Mouse (Mus musculus): ENCODE results near the gene Eif2s2.
"Not testable (repeated sequence)": the region's sequence is repeated elsewhere in the genome, so short reads cannot be mapped to it uniquely, and the experiment has no call there.

Gene Eif2s2

GRCm38 (mm10) chr2:154892201-154893044 lies at the start of gene Eif2s2:
Gene Eif2s2, minus strand, starts transcription at chr2:154892935.
- DNase-seq = peak; percentile 96 to 97

GRCm38 (mm10) chr2:154941952-154942351 lies 49.2 kb upstream of the Eif2s2 start:
- no peak for DNase-seq

- DNase-seq = no peak
Measured at GRCm38 (mm10) chr2:154937547-154938390, 45.0 kb upstream of the Eif2s2 start.

GRCm38 (mm10) chr2:154936536-154937155 lies 43.9 kb upstream of the Eif2s2 start:
- no peak for DNase-seq

GRCm38 (mm10) chr2:154936106-154936505 lies 43.4 kb upstream of the Eif2s2 start:
- no peak for DNase-seq

GRCm38 (mm10) chr2:154933884-154934283 lies 41.1 kb upstream of the Eif2s2 start:
- DNase-seq = no peak

GRCm38 (mm10) chr2:154928298-154928697 lies 35.6 kb upstream of the Eif2s2 start:
- DNase-seq = no peak

GRCm38 (mm10) chr2:154926843-154927242 lies 34.1 kb upstream of the Eif2s2 start:
- DNase-seq = no peak

GRCm38 (mm10) chr2:154925411-154926031 lies 32.8 kb upstream of the Eif2s2 start:
- no peak for DNase-seq

- DNase-seq = not testable (repeated sequence)
Measured at GRCm38 (mm10) chr2:154922134-154922533, 29.4 kb upstream of the Eif2s2 start.

GRCm38 (mm10) chr2:154920896-154921295 lies 28.2 kb upstream of the Eif2s2 start:
- DNase-seq = no peak

GRCm38 (mm10) chr2:154917866-154918641 lies 25.3 kb upstream of the Eif2s2 start:
- DNase-seq = no peak

GRCm38 (mm10) chr2:154916547-154916946 lies 23.8 kb upstream of the Eif2s2 start:
- DNase-seq = peak; percentile 6 to 17

GRCm38 (mm10) chr2:154915922-154916541 lies 23.3 kb upstream of the Eif2s2 start:
- DNase-seq = no peak

- DNase-seq = no peak
Measured at GRCm38 (mm10) chr2:154909789-154910188, 17.1 kb upstream of the Eif2s2 start.

- DNase-seq = not testable (repeated sequence)
Measured at GRCm38 (mm10) chr2:154908223-154908622, 15.5 kb upstream of the Eif2s2 start.

- no peak for DNase-seq
Measured at GRCm38 (mm10) chr2:154905796-154906195, 13.1 kb upstream of the Eif2s2 start.

GRCm38 (mm10) chr2:154902111-154902510 lies 9.4 kb upstream of the Eif2s2 start:
- no peak for DNase-seq

- DNase-seq = not testable (repeated sequence)
Measured at GRCm38 (mm10) chr2:154899412-154899811, 6.7 kb upstream of the Eif2s2 start.

- not testable (repeated sequence) for DNase-seq
Measured at GRCm38 (mm10) chr2:154899004-154899403, 6.3 kb upstream of the Eif2s2 start.

- DNase-seq = no peak
Measured at GRCm38 (mm10) chr2:154893548-154893947, 813 bp upstream of the Eif2s2 start.

- DNase-seq = no peak
Measured at GRCm38 (mm10) chr2:154893045-154893385, 280 bp upstream of the Eif2s2 start.

Data from kidney, adult 8-10 months (tissue).